Mouse (Mus musculus) liver, embryonic 15.5 days (tissue): ENCODE measurements around the gene Ipo4. TPM values are rescaled to one million over a fixed set of nuclear protein-coding genes. Genes with fewer than 3 reads are reported as not detected.

Source experiments
- ATAC-seq: fragments of 200-750 bp; cut with Nextera tagmentation; 2 replicates; pipeline ENCODE4 v1.8.0; 2017; ENCODE audit warnings: moderate number of reproducible peaks, mild to moderate bottlenecking, moderate library complexity; ENCODE audit not compliant: insufficient read depth
- H3K27ac ChIP-seq: fragments of 300-500 bp; sonication (generic); replicated peaks from 2 replicates; pipeline ENCODE4 v1.5.1; 2015; ENCODE audit warnings: mild to moderate bottlenecking, inconsistent platforms
- H3K27me3 ChIP-seq: fragments of 300-500 bp; sonication (generic); 2 replicates; pipeline ENCODE4 v1.6.1; 2015; ENCODE audit warnings: mild to moderate bottlenecking, inconsistent platforms
- H3K36me3 ChIP-seq: fragments of 300-500 bp; sonication (generic); replicated peaks from 2 replicates; pipeline ENCODE4 v1.6.1; 2015; ENCODE audit warnings: moderate library complexity, mild to moderate bottlenecking, inconsistent platforms
- H3K4me1 ChIP-seq: fragments of 300-500 bp; sonication (generic); replicated peaks from 2 replicates; pipeline ENCODE4 v1.6.1; 2015; ENCODE audit warnings: inconsistent platforms
- H3K4me2 ChIP-seq: fragments of 300-500 bp; sonication (generic); 2 replicates; pipeline ENCODE4 v1.6.1; 2015; ENCODE audit warnings: moderate library complexity, mild to moderate bottlenecking, inconsistent platforms
- H3K4me3 ChIP-seq: fragments of 300-500 bp; sonication (generic); replicated peaks from 2 replicates; pipeline ENCODE4 v1.5.1; 2015; ENCODE audit warnings: mild to moderate bottlenecking, inconsistent platforms
- H3K9ac ChIP-seq: fragments of 300-500 bp; sonication (generic); 2 replicates; pipeline ENCODE4 v1.6.1; 2015; ENCODE audit warnings: moderate library complexity, mild to moderate bottlenecking, inconsistent platforms
- H3K9me3 ChIP-seq: fragments of 300-500 bp; sonication (generic); replicated peaks from 2 replicates; pipeline ENCODE4 v1.6.1; 2016; ENCODE audit warnings: inconsistent platforms
- WGBS: fragments of 180-500 bp; shearing (Covaris S2); methylation state at CpG from one replicate; pipeline ENCODE4 v1.1.7; 2015; ENCODE audit warnings: mixed read lengths; ENCODE audit not compliant: insufficient replicate concordance; 5-methylcytosine and 5-hydroxymethylcytosine counted together
- polyA plus RNA-seq: library from polyadenylated mRNA; unstranded; fragments of >200 nt; fragmentation: Nextera tagmentation; extraction: Ambion mirVana; gene quantifications from 2 replicates; pipeline ENCODE4 v1.2.1, GENCODE M21; 2015

The Ipo4 gene
- polyA plus RNA-seq, 1 experiment from 2014 or later: 26.6 TPM

GRCm38 (mm10) chr14:55586149-55586548 lies 49.6 kb downstream of the Ipo4 start:
- Histone ChIP-seq H3K4me3 (peak overlapping the region; percentile 75), H3K9me3 (no peaks in the 10 kb centered on the region), H3K4me2 (peak overlapping the region; percentile 94), H3K9ac (peak overlapping the region; percentile 74), H3K27me3 (no peaks in the 10 kb centered on the region), H3K4me1 (peaks cover 67% of the 10 kb centered on the region), H3K27ac (peak overlapping the region; percentile 98), H3K36me3 (peaks cover 34% of the 10 kb centered on the region)
- WGBS: 16% methylated on average over 2 of the region's 2 CpGs
- ATAC-seq: peak; percentile 32

DNA sequence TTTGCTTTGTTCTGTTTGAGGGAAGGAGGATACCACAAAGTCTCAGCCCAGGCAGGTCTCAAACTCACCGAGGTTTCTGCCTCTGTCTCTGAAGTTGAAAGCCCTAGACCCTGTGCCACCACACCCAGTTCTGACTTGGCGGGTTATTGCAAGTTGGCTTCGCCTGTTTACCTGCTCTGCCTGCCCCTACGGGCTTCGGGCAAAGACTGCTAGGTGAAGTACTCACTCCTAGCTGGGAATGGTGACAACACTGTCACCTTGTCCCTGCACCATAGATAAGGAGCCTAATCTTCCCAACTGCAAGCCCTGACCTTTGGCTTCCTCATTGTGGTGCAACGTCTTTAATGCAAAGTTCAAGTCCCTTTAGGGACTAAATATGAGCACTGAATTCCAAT lies 50.2 kb downstream of the Ipo4 start:
- H3K4me1 ChIP-seq: peaks cover 69% of the 10 kb centered on the region
- peak overlapping the region; percentile 94 for H3K4me2 ChIP-seq
- peak overlapping the region; percentile 75 for H3K4me3 ChIP-seq
- H3K36me3 ChIP-seq: peaks cover 39% of the 10 kb centered on the region
- peak overlapping the region; percentile 98 for H3K27ac ChIP-seq
- H3K9me3 ChIP-seq: no peaks in the 10 kb centered on the region
- peak; percentile 65 for ATAC-seq
- 9% methylated on average over 6 of the region's 6 CpGs for WGBS
- H3K9ac ChIP-seq: peak overlapping the region; percentile 74
- H3K27me3 ChIP-seq: no peaks in the 10 kb centered on the region

DNA sequence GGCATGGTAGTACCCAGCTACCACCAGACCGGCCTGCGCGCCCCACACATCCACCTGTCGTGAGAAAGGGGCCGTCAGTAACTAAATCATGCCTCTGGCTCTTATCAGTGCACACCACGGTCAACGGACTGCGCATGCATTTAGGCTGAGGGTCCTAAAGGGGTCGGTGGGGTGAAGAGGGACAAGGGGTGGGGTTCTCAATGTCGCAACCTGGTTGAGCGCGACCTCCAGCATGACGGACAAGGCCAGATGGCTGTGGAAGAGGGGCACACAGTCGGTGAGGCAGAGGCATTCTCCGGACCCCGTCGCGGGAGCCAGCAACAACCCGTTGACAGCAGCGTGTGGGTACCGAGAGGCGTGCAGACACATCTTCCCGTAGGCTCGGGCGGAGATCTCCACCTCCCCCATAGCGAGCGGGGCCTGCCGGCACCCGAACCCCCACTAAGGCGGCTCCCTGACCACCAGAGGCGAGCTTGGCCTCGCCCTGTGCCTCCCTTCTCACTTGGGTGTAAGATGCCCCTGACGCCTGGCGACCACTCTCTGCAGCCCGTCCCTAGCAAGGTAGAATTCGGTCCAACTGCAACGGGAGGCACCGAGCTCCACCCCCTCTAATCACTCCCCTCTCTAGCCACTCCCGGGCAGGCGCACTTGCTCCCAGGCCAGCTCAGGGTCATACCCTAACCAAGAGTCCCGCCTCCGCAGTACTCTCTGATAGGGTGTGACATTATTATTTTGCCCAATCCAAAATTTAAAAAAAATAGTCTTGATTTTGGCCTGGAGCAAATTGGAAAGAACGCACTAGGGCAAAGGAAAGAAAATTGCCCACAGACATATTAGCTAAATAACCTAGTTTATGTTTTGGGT lies 50.8 kb downstream of the Ipo4 start, which contains the start of gene Emc9:
Emc9 (minus strand) TSS at position 601 of the 864 bp plus-strand sequence.
- Histone ChIP-seq H3K27me3 (no peaks in the 10 kb centered on the region), H3K9ac (peak within 1 kb of the TSS; percentile 74), H3K36me3 (peaks cover 46% of the 10 kb centered on the region), H3K27ac (peak within 1 kb of the TSS; percentile 98), H3K4me1 (peaks cover 63% of the 10 kb centered on the region), H3K9me3 (no peaks in the 10 kb centered on the region), H3K4me2 (peak within 1 kb of the TSS; percentile 94), H3K4me3 (peak within 1 kb of the TSS; percentile 75)
- ATAC-seq: peak; percentile 96
- under 1% methylated on average over 43 of the region's 43 CpGs for WGBS

GRCm38 (mm10) chr14:55584303-55584701 lies 51.5 kb downstream of the Ipo4 start:
- ATAC-seq: no peak
- 18% methylated on average over 5 of the region's 5 CpGs for WGBS
- H3K4me2 ChIP-seq: peak overlapping the region; percentile 94
- no peaks in the 10 kb centered on the region for H3K9me3 ChIP-seq
- H3K4me3 ChIP-seq: peak overlapping the region; percentile 75
- H3K27me3 ChIP-seq: no peaks in the 10 kb centered on the region
- peaks cover 48% of the 10 kb centered on the region for H3K36me3 ChIP-seq
- peak overlapping the region; percentile 74 for H3K9ac ChIP-seq
- peak overlapping the region; percentile 98 for H3K27ac ChIP-seq
- peaks cover 61% of the 10 kb centered on the region for H3K4me1 ChIP-seq

DNA sequence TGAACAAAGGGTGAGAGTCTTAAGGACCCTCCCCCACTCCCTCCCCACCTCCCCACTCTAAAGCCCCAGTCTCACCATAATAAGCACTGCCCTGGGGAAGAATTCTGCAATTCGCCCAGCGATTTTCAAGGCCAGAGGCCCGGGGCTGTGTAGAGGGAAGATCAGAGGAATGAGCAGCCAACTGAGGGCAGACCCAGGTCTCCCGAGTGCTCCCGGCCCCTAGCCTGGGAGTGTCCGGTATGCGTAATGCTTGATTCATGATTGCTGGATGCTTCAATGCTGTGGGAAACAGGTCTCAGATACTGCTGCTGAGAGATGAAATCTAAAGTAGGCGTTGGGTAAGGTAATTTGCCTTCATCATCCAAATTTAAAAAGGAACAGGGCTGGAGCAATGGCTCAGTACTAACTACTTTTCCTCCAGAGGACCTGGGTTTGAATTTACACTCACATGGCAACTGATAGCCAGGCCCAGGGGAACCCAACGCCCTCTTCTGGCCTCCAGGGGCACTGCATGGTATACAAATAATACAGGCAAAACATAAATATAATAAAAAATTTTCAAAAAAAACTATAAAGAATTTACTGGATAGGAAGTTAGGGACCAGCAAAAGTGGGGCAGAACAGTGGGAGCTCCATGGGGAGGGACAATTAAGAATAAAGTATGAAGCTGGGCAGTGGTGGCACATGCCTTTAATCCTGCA lies 53.6 kb downstream of the Ipo4 start:
- Histone ChIP-seq H3K36me3 (peaks cover 31% of the 10 kb centered on the region), H3K9me3 (no peaks in the 10 kb centered on the region), H3K27me3 (no peaks in the 10 kb centered on the region), H3K9ac (no peak overlapping the region), H3K27ac (0 out of 2 replicates have a peak overlapping the region, but pooled peaks have one; percentile 10), H3K4me3 (no peak overlapping the region), H3K4me1 (peaks cover 72% of the 10 kb centered on the region), H3K4me2 (no peak overlapping the region)
- ATAC-seq: no peak
- WGBS: 73% methylated on average over 9 of the region's 9 CpGs

GRCm38 (mm10) chr14:55580731-55581130 lies 55.0 kb downstream of the Ipo4 start:
- ATAC-seq: no peak
- Histone ChIP-seq H3K4me1 (peaks cover 66% of the 10 kb centered on the region), H3K36me3 (peaks cover 29% of the 10 kb centered on the region), H3K27ac (no peak overlapping the region), H3K4me3 (no peak overlapping the region), H3K9me3 (no peaks in the 10 kb centered on the region), H3K9ac (no peak overlapping the region), H3K27me3 (no peaks in the 10 kb centered on the region), H3K4me2 (no peak overlapping the region)
- WGBS: 88% methylated on average over 16 of the region's 16 CpGs

- H3K36me3 ChIP-seq: peaks cover 29% of the 10 kb centered on the region
- H3K27me3 ChIP-seq: no peaks in the 10 kb centered on the region
- no peak for ATAC-seq
- 80% methylated on average over 23 of the region's 23 CpGs for WGBS
- H3K9ac ChIP-seq: 0 out of 2 replicates have a peak overlapping the region, but pooled peaks have one; percentile 0
- H3K27ac ChIP-seq: peak overlapping the region; percentile 84
- no peaks in the 10 kb centered on the region for H3K9me3 ChIP-seq
- no peak overlapping the region; the same call in 1 of the 2 replicates for H3K4me2 ChIP-seq
- H3K4me3 ChIP-seq: no peak overlapping the region
- H3K4me1 ChIP-seq: peaks cover 64% of the 10 kb centered on the region
Observed at GRCm38 (mm10) chr14:55579511-55580496, 56.0 kb downstream of the Ipo4 start.

DNA sequence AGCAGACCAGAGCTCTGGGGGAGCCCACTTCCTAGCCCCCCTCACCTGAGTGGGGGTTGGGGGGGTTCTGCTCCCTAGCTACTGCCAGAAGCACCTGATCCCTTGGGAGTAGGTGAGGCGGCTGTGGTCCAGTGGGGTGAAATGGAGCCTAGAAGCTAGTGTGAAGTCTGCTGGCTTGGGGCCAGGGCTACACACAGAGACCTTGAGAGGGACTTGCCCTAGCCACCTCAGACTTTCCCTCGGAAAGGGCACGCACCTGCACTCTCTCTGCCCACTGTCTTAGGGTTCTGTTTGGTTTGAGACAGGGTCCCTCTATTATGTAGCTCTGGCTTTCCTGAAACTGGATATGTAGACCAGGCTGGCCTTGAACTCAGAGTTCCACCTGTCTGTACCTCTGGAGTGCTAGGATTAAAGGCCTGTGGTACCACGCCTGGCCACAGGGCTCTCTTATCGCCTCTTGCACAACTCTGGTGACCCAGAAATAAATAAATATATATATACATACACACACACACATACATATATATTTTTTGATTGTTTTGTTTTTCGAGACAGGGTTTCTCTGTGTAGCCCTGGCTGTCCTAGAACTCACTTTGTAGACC lies 57.0 kb downstream of the Ipo4 start:
- H3K27ac ChIP-seq: peak overlapping the region; percentile 84
- H3K9me3 ChIP-seq: no peaks in the 10 kb centered on the region
- ATAC-seq: peak; percentile 51
- peak overlapping the region; percentile 85 for H3K9ac ChIP-seq
- H3K4me3 ChIP-seq: peak overlapping the region; percentile 80
- peak overlapping the region; percentile 90 for H3K4me2 ChIP-seq
- no peaks in the 10 kb centered on the region for H3K27me3 ChIP-seq
- 6% methylated on average over 6 of the region's 6 CpGs for WGBS
- H3K4me1 ChIP-seq: peaks cover 54% of the 10 kb centered on the region
- H3K36me3 ChIP-seq: peaks cover 28% of the 10 kb centered on the region

DNA sequence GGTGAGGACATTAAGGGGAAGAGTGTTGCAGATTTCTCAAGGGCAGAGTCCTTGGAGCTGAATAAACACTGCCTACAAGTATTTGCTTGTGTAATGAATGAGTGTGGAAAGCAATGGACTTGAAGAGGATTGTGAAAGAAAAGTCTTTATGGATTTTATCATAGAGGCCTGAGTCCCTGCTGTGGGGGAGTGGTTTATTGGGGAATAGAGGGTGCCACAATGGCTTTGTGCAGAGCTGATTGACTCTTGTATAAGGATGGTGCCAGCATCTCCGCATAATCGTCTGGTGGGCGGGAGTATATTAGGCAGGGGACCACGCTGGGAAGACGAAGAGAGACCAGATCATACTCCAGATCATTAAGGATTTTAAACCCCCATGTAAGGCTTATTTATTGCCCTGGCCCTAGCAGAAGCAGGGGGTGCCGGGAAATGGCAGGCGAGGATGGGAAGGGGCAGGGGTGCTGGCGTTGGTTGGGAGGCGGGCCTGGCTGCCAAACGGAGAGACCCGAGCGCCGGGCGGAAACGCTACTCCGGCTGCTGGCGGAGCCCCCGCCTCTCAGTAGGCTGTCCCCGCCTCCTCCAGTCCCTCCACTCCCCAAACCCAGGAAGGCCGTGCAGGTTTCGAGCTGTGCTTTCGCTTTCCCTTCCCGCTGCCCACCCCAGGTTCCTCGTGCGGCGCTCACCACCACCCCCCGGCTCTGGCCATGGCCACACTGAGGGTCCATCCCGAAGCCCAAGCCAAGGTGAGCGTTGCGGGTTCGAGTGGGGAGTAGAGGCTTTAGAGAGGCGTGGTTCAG lies 57.7 kb downstream of the Ipo4 start, which contains the start of gene Psme1:
Psme1 (plus strand) TSS at position 253 of the 797 bp plus-strand sequence.
- H3K36me3 ChIP-seq: peaks cover 25% of the 10 kb centered on the region
- under 1% methylated on average over 32 of the region's 32 CpGs for WGBS
- H3K27me3 ChIP-seq: no peaks in the 10 kb centered on the region
- H3K27ac ChIP-seq: peak within 1 kb of the TSS; percentile 84
- no peaks in the 10 kb centered on the region for H3K9me3 ChIP-seq
- peak; percentile 78 for ATAC-seq
- peak within 1 kb of the TSS; percentile 90 for H3K4me2 ChIP-seq
- H3K4me1 ChIP-seq: peaks cover 48% of the 10 kb centered on the region
- peak within 1 kb of the TSS; percentile 80 for H3K4me3 ChIP-seq
- peak within 1 kb of the TSS; percentile 85 for H3K9ac ChIP-seq
